Mouse (Mus musculus) CH12.LX (cell line): Measurements from ENCODE around the gene Foxs1. TPM values are rescaled to one million over a fixed set of nuclear protein-coding genes. Genes with fewer than 3 reads are reported as not detected.

Source experiments
- DNase-seq: peaks from one replicate; pipeline ENCODE4 v3.0.0-alpha.2; 2013; ENCODE audit errors: extremely low read depth
- H3K27ac ChIP-seq: 2 replicates; pipeline ENCODE4 v1.5.1; 2012; ENCODE audit warnings: low read depth, mild to moderate bottlenecking, control low read depth, moderate library complexity; ENCODE audit not compliant: insufficient read depth
- H3K27me3 ChIP-seq: replicated peaks from 2 replicates; pipeline ENCODE3; 2012; ENCODE audit warnings: inconsistent platforms
- H3K36me3 ChIP-seq, 2 experiments: replicated peaks in 1 of 2; 2 replicates each; pipeline versions ENCODE3 to v1.6.1; 2012; ENCODE audit warnings: inconsistent platforms in 1 of 2, low read length in 1 of 2, mild to moderate bottlenecking in 1 of 2, mixed read lengths in 1 of 2, moderate library complexity in 1 of 2; ENCODE audit not compliant: control insufficient read depth in 1 of 2, insufficient read depth in 1 of 2
- H3K4me1 ChIP-seq, 2 experiments: 2 replicates each; pipeline ENCODE4 v1.6.1; 2012; ENCODE audit warnings: inconsistent platforms in 1 of 2, moderate library complexity in 1 of 2; ENCODE audit not compliant: insufficient read depth in 2 of 2, control insufficient read depth in 1 of 2
- H3K4me2 ChIP-seq: 2 replicates; pipeline ENCODE4 v1.6.1; 2012; ENCODE audit warnings: low read depth, mild to moderate bottlenecking, control low read depth; ENCODE audit not compliant: poor library complexity, insufficient read depth, severe bottlenecking
- H3K4me3 ChIP-seq, 3 experiments: fragments of 150-350 bp in 1 of 3; sonication (generic) in 1 of 3; replicated peaks in 1 of 3; 2 replicates each; pipeline versions ENCODE3 to v1.5.1; 2011 to 2012; ENCODE audit warnings: low read depth in 2 of 3, low read length in 2 of 3, mild to moderate bottlenecking in 2 of 3, moderate library complexity in 2 of 3, control low read depth in 1 of 3, improper control_type of control experiment in 1 of 3, inconsistent platforms in 1 of 3, mixed read lengths in 1 of 3; ENCODE audit not compliant: poor library complexity in 1 of 3
- H3K79me2 ChIP-seq: replicated peaks from 2 replicates; pipeline ENCODE4 v1.6.1; 2012; ENCODE audit warnings: mild to moderate bottlenecking, moderate library complexity; ENCODE audit not compliant: control insufficient read depth, poor library complexity, insufficient read depth, severe bottlenecking; ENCODE audit errors: extremely low read depth
- H3K9ac ChIP-seq: 2 replicates; pipeline ENCODE4 v1.6.1; 2012; ENCODE audit warnings: low read depth, mild to moderate bottlenecking, control low read depth, moderate library complexity; ENCODE audit not compliant: insufficient read depth
- H3K9me3 ChIP-seq: replicated peaks from 2 replicates; pipeline ENCODE3; 2012; ENCODE audit warnings: low read length, inconsistent platforms, mixed read lengths
- BHLHE40 ChIP-seq: IDR thresholded peaks from 2 replicates; pipeline ENCODE4 v1.6.1; 2011; ENCODE audit warnings: mild to moderate bottlenecking, low read depth, low read length, improper control_type of control experiment
- CHD2 ChIP-seq: IDR thresholded peaks from 2 replicates; pipeline ENCODE4 v1.6.1; 2011; ENCODE audit warnings: low read length, improper control_type of control experiment
- ETS1 ChIP-seq: conservative IDR thresholded peaks from 2 replicates; pipeline ENCODE4 v1.6.1; 2012; ENCODE audit warnings: low read depth, mild to moderate bottlenecking, inconsistent platforms, low read length, improper control_type of control experiment, moderate library complexity
- JUN ChIP-seq: IDR thresholded peaks from 2 replicates; pipeline ENCODE4 v1.6.1; 2011; ENCODE audit warnings: low read depth, mild to moderate bottlenecking, low read length, improper control_type of control experiment, moderate library complexity; ENCODE audit not compliant: insufficient read depth
- MAX ChIP-seq: IDR thresholded peaks from 2 replicates; pipeline ENCODE4 v1.6.1; 2011; ENCODE audit warnings: low read length, improper control_type of control experiment
- MAZ ChIP-seq: IDR thresholded peaks from 2 replicates; pipeline ENCODE4 v1.6.1; 2012; ENCODE audit warnings: low read depth, mild to moderate bottlenecking, inconsistent platforms, low read length, improper control_type of control experiment, moderate library complexity
- MXI1 ChIP-seq: IDR thresholded peaks from 2 replicates; pipeline ENCODE4 v1.6.1; 2011; ENCODE audit warnings: mild to moderate bottlenecking, low read depth, low read length, improper control_type of control experiment
- PAX5 ChIP-seq: IDR thresholded peaks from 2 replicates; pipeline ENCODE4 v1.6.1; 2012; ENCODE audit warnings: low read length, inconsistent platforms, mixed read lengths
- SMC3 ChIP-seq: IDR thresholded peaks from 2 replicates; pipeline ENCODE4 v1.6.1; 2011; ENCODE audit warnings: low read depth, low read length, improper control_type of control experiment
- UBTF ChIP-seq: IDR thresholded peaks from 2 replicates; pipeline ENCODE4 v1.6.1; 2012; ENCODE audit warnings: low read depth, mild to moderate bottlenecking, inconsistent platforms, low read length, improper control_type of control experiment, moderate library complexity
- USF1 ChIP-seq: IDR thresholded peaks from 2 replicates; pipeline ENCODE4 v1.6.1; 2014; ENCODE audit warnings: low read depth, mild to moderate bottlenecking, inconsistent platforms, low read length, improper control_type of control experiment
- USF2 ChIP-seq: conservative IDR thresholded peaks from 2 replicates; pipeline ENCODE4 v1.6.1; 2011; ENCODE audit warnings: low read depth, low read length, improper control_type of control experiment
- ZC3H11A ChIP-seq: IDR thresholded peaks from 2 replicates; pipeline ENCODE4 v1.6.1; 2012; ENCODE audit warnings: low read depth, mild to moderate bottlenecking, inconsistent platforms, low read length, improper control_type of control experiment
- ZNF384 ChIP-seq: IDR thresholded peaks from 2 replicates; pipeline ENCODE4 v1.6.1; 2012; ENCODE audit warnings: low read depth, low read length, improper control_type of control experiment, inconsistent platforms
- dilution Hi-C: fragments of 300-500 bp; cut with MboI; formaldehyde crosslinking; loops from 2 replicates; pipeline ENCODE4 v1.14.3; 2020; ENCODE audit warnings: low sequenced_read_pairs; ENCODE audit not compliant: extremely low pct_unique_long_range_greater_than_20kb, extremely low pct_ligation_motif_present
- in situ Hi-C: fragments of 300-500 bp; cut with MboI; formaldehyde crosslinking; loops from 3 replicates; pipeline ENCODE4 v1.14.3; 2019; ENCODE audit warnings: low sequenced_read_pairs, low pct_ligation_motif_present, low pct_unique_long_range_greater_than_20kb, mixed read lengths
- polyA plus RNA-seq: library from polyadenylated mRNA; unstranded; fragments of >175 nt; gene quantifications from 2 replicates; pipeline ENCODE4 v1.2.1, GENCODE M21; 2012; ENCODE audit warnings: low read depth; ENCODE audit not compliant: insufficient read length
- total RNA-seq, 2 experiments: library from RNA; depleted of rRNA; stranded (reverse); fragments of 300-350 nt in 1 of 2; fragments of >200 nt in 1 of 2; gene quantifications; 2 replicates each; pipeline ENCODE4 v1.2.3; 2012 to 2014

Foxs1 gene
- total and polyA plus RNA-seq, 3 experiments, result 6.1 to 9.5 (median 9.1) TPM

- Histone ChIP-seq H3K4me1 (peaks cover 20 to 49% of the 10 kb centered on the region in 2 experiments), H3K27ac (no peak overlapping the region), H3K4me3 (no peak overlapping the region)
Observed at GRCm38 (mm10) chr2:152903586-152903985, 29.4 kb downstream of the Foxs1 start.

GRCm38 (mm10) chr2:152902658-152903057, 30.4 kb downstream of the Foxs1 start:
- H3K79me2 ChIP-seq, result no peaks in the 10 kb centered on the region
- no peak for TF ChIP-seq SMC3
- no peak overlapping the region for H3K4me2 ChIP-seq
- no peak overlapping the region for H3K9ac ChIP-seq
- H3K27me3 ChIP-seq, result no peaks in the 10 kb centered on the region
- H3K4me3 ChIP-seq, result no peak overlapping the region
- in situ Hi-C loops (loop anchor here (25.0 kb wide), 1 partner anchor 685 kb away; no protein-coding TSS in a partner anchor), dilution Hi-C loops (no loop called here)
- H3K27ac ChIP-seq, result no peak overlapping the region
- H3K4me1 ChIP-seq, result peaks cover 20 to 41% of the 10 kb centered on the region in 2 experiments
- H3K36me3 ChIP-seq, result peaks cover 0 to 16% of the 10 kb centered on the region in 2 experiments
- H3K9me3 ChIP-seq, result no peaks in the 10 kb centered on the region
- no peak for DNase-seq

More at GRCm38 (mm10) chr2:152903586-152903985, 29.4 kb downstream of the Foxs1 start:
- dilution Hi-C loops (no loop called here), in situ Hi-C loops (loop anchor here (25.0 kb wide), 1 partner anchor 684 kb away; no protein-coding TSS in a partner anchor)
- peaks cover 0 to 14% of the 10 kb centered on the region in 2 experiments for H3K36me3 ChIP-seq
- H3K4me2 ChIP-seq, result no peak overlapping the region
- peaks cover 6% of the 10 kb centered on the region for H3K9me3 ChIP-seq
- no peak for TF ChIP-seq SMC3
- no peak for TF ChIP-seq ZC3H11A
- TF ChIP-seq USF2, result peak; percentile 20; the same call in 1 of the 2 replicates
- no peak for TF ChIP-seq ZNF384
- DNase-seq, result no peak
- no peaks in the 10 kb centered on the region for H3K79me2 ChIP-seq
- no peak overlapping the region for H3K9ac ChIP-seq
- H3K27me3 ChIP-seq, result no peaks in the 10 kb centered on the region

DNA sequence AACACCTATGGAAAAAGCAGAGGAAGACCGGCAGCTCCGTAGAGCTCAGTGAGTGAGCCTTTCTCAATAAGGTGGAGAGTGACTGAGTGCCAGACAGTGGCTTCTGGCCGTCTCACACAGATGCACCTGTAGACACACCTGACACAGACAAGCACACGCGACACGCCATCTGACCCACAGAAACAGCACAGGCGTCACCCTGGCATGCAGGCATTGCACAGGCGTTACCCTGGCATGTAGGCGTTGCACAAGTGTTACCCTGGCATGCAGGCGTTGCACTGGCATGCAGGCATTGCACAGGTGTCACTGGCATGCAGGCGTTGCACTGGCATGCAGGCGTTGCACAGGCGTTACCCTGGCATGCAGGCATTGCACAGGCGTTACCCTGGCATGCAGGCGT, 31.7 kb downstream of the Foxs1 start:
- no peak overlapping the region for H3K4me2 ChIP-seq
- no peaks in the 10 kb centered on the region for H3K79me2 ChIP-seq
- H3K4me3 ChIP-seq, result peak overlapping the region in 1 of 3 experiments; percentile 31
- TF ChIP-seq MAX (no peak), MAZ (no peak), USF1 (no peak), CHD2 (no peak), ETS1 (no peak), BHLHE40 (no peak), JUN (no peak), MXI1 (no peak), UBTF (no peak), PAX5 (no peak)
- no peak overlapping the region for H3K27ac ChIP-seq
- in situ Hi-C loops, result loop anchor here (25.0 kb wide), 1 partner anchor 686 kb away; no protein-coding TSS in a partner anchor
- dilution Hi-C loops, result no loop called here
- DNase-seq, result no peak
- H3K36me3 ChIP-seq, result peaks cover 0 to 24% of the 10 kb centered on the region in 2 experiments
- H3K9me3 ChIP-seq, result no peaks in the 10 kb centered on the region
- H3K9ac ChIP-seq, result no peak overlapping the region
- no peaks in the 10 kb centered on the region for H3K27me3 ChIP-seq
- H3K4me1 ChIP-seq, result peaks cover 18 to 28% of the 10 kb centered on the region in 2 experiments
